Mouse (Mus musculus) megakaryocyte, adult 5-6 weeks (primary cell): ENCODE results near the gene Me3. TPM values are rescaled to one million over a fixed set of nuclear protein-coding genes. Genes with fewer than 3 reads are reported as not detected.

Experiments
- ATAC-seq: 2 replicates; pipeline ENCODE4 v1.8.0; 2016; ENCODE audit warnings: mild to moderate bottlenecking, inconsistent platforms; ENCODE audit not compliant: poor library complexity, severe bottlenecking
- total RNA-seq, 2 experiments: library from RNA; stranded (forward) in 1 of 2; stranded (reverse) in 1 of 2; fragments of 153-499, 151-499 nt in 1 of 2; fragments of 221-1000, 200-1000 nt in 1 of 2; gene quantifications; 2 replicates each; pipeline versions ENCODE4 v1.2.3 to v1.2.4; 2015 to 2017

The Me3 gene
- total RNA-seq, 2 experiments from 2014 or later: not detected

DNA sequence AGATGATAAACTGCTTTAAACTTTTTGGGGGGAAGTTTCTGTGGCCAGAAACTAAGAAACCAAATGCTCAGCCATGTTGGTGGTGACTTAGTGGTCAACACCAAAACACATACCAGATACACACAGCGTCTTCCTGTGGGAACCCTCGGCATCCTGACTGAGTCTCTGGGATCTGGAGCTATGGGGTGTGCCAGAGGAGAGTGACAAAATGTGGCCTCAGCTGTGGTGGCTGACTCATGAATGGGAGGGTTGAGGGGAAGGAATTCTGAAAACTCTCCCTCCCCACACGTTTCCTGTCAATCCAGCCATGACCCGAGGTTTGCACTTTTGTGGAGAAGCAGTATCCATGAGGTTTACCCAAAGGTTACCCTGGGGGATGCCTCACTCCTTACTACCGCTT lies 32.0 kb downstream of the Me3 start:
- no peak for ATAC-seq

DNA sequence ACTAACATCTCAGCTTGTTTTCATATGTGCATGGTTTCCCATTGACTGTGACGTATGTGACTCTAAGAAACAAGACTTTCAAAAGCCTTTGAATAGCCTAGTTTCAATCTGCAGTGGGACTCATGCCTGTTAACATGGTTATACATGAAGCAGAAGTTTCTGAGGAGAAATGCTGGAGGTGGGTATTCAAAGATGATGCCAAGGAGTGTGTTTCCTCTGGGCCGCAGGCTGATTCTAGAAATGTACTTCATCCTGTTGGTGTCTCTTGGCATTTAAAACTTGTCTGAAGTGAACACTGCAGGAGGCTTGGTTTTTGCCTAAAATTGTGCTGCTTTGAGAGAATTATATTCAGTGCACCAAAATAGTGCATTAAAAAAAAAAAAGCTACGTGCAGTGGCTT lies 34.2 kb downstream of the Me3 start:
- no peak for ATAC-seq

DNA sequence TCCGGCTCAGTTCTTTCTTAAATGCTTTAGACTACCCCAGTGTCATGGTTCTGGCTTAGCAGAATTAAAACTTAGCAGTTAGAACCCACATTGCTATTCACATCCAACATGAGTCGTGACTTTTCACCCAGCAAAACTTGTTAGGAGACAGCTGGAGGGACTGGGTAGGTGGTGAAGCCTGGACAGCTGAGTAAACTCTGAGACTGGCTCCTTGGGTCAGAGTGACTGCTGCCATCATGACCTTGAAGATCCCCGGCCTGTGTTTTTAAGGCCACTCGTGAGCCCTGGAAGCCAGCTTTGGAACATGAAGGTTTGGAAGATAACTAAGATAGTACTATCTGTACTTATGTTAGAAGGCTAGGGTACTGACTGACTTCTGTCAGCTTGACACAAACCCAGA lies 35.4 kb downstream of the Me3 start:
- ATAC-seq: no peak

GRCm38 (mm10) chr7:89669461-89669860 lies 37.3 kb downstream of the Me3 start:
- no peak for ATAC-seq

DNA sequence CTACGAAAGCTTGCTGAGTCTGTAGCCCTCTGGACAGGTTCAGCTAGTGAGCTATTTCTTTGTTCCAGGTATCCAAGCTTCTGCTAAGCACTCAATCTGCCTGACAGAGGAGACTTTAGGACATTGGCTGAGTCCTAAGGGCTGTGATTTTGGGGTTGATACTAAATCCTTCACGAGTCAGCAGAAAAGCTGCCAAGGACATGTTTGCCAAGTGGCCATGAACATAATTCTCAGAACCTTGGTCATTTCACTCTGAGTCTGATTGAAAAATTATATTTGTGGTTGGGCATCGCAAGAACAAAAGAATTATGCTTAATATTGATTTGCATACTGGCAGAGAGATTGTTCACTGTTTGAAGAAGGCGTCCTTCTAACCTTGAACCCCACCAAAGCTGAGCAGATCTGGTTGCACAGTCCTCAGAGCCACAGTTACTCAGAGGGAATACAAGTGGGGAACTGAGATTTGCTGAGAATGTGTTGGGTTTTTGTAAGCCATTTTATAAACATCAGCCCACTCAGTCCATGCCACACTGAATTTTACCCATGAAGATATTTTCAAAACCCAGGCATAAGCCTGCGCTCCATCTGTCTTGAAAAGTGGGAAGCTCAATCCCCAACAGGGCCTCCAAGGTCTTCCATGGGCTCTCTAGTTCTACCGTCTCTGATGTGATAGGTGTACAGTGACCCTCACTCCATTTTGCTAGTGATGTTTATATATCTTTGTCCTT lies 39.1 kb downstream of the Me3 start:
- no peak for ATAC-seq

GRCm38 (mm10) chr7:89676176-89676575 lies 44.0 kb downstream of the Me3 start:
- ATAC-seq: no peak

- no peak for ATAC-seq
Observed at GRCm38 (mm10) chr7:89677850-89678249, 45.7 kb downstream of the Me3 start.

DNA sequence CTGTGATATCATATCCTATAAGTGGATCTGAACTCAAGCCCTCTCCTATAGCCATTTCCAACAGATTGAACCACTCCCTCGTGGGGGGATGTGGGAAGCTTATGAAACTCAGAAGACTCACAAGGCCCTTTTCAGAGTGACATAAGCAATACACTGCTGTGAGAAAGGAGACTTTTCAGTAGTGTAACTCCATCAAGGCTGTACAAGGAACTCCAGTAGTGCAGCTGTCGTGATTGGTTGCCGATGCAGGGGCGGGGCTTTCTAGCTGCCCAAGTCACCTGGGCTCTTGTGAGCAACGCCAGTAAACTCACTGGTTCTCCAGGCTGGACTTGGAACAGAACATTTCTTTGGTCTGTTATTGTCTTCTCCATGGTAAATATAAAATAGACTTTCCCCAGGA lies 46.5 kb downstream of the Me3 start:
- ATAC-seq: peak; percentile 35; the same call in 1 of the 2 replicates

DNA sequence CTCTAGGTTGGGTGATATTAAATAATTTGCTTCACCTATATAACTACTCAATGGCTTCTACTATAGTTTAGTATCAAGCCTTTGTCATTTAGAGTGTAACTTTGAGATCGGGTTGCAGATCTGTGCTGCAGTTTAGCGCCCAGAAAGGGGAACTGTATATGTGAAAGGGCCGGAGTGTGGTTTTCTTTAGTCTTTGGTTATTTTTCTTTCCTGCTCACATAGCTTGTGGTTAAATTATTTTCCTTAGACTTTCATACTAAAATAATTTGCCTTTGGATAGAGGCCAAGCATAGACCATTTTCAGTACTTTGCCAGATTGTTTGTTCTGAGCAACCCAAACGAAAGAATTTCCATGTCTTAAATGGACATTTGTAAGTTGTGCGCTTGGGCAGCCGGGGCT lies 46.9 kb downstream of the Me3 start:
- no peak for ATAC-seq

DNA sequence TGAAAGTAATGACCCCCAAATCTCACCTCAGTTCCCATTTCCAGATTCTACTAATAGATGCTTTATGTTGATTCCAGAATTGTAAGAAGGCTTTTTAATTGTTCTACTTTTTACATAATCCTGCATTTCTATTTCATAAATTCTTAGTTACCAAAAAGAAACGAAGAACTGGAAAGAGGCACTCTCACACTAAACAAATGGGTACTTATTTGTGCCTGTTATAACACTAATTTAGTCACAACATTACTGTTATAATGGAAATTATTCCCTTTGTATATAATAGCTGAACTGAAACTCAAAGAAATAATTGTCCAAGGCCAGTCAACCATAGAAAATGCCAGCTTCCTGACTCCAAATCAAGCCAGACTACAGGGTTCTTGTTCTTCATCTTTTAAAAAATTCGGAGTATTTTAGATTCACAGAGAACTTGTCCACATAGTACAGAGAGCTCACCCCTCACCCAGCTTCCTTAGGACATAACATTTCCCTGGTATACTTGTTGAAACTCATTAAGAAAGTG lies 47.5 kb downstream of the Me3 start:
- no peak for ATAC-seq

DNA sequence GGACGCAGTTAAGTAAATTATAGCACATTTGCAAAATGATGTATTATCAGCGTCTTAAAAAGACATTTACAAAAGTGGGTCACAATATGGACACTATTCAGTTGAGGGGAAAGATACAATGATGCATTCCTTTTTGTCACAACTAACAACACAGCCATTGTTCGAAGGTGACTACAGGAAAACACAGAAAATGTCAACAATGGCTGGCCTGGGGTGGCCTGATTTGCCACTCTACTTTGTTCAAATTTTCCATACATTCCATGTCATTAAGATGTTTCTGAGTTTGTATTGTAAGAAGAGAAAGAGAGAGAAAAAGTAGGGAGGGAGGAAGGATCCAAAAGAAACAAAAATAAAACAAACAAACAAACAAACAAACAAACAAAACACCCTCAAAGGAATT lies 48.7 kb downstream of the Me3 start:
- ATAC-seq: no peak

DNA sequence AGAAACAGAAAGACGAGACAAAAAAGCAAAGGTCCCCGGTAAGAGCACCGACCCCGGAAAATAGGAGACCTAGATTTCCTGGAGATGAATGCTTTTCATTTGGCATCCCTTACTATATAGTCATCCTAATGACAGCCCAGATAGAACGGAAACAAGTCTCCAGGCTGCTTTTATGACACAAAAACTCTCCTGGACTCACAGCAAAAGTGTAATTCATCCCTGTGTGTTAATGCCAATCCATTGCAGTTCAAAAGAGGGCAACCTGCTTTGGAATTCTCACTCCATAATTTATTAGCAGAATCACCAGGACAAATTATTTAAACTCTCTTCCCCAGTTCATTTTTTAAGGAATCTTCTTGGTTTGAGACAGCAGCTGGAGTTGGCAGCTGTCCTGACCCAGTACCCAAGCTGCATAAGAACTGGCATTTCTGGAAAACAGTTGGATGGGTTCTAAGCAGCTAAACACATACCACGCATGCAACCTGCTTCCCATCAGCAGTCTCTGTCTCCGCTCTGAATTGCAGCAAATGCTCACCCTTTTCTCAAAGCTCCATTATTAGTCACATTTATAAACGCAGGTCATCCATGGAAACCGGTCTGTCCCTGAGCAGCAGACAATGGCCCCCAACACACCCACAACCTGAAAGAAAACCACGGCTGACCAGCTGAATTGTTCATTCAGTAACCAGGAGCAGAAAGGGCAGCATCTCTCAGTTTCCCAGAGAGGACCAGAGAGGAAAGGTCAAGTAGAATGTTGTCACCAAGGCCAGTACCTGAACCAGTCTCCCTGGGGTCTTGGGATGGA lies 49.7 kb downstream of the Me3 start:
- no peak for ATAC-seq

- 0 out of 2 replicates have a peak, but pooled peaks have one; percentile 33 for ATAC-seq
Observed at GRCm38 (mm10) chr7:89698186-89698585, 66.0 kb downstream of the Me3 start.

DNA sequence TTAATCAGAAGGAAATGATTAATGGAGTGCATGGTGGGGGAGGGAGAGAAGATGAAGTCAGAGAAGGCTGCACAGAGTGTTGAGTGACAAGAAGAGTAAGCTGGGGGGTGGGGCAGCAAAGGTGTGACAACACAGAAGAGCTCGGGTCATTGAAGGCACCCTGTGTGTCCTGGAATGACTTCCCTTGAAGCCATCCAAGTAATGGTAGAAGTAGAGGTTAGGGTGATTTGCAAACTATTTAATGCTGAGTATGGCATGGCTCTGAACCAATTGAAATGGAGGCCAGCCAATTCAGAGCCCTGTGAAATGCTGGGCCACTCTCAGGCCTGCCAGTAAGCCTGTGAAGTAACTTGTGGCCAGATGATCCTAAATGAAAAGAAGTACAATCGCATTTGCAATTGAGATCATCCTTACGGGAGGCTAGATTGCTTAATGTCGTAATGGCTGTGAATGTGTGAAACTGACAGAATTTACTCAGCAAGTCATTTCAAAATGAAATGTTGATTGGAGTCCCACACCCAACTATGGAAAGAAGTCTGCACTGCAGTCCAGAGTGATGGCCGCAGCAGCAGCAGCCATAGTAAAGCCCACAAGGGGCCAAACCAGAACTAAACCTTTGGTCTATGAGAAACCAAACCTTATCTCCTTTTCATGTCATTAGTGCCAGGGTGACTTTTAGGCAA lies 67.6 kb downstream of the Me3 start:
- ATAC-seq: no peak

GRCm38 (mm10) chr7:89700511-89700910 lies 68.3 kb downstream of the Me3 start:
- ATAC-seq: no peak

GRCm38 (mm10) chr7:89710776-89711175 lies 78.6 kb downstream of the Me3 start:
- ATAC-seq: no peak

- no peak for ATAC-seq
Observed at GRCm38 (mm10) chr7:89713059-89713458, 80.9 kb downstream of the Me3 start.

DNA sequence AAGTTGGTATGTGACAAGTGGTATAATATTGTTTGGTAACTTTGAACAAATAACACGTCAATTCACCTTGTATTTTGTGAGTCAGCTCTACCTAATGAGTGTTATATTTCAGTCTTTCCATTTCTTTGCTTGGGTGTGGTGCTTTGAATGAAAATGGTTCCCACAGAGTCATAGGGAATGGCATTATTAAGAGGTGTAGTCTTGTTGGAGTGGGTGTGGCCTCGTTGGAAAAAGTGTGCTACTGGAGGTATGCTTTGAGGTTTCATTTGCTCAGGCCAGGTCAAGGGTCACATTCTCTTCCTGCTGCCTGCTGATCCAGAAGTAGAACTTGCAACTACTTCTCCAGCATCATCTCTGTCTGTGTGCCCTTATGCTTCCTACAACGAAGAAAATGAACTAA lies 84.0 kb downstream of the Me3 start:
- ATAC-seq: no peak

- ATAC-seq: no peak
Observed at GRCm38 (mm10) chr7:89717521-89717920, 85.3 kb downstream of the Me3 start.

GRCm38 (mm10) chr7:89718264-89718663 lies 86.1 kb downstream of the Me3 start:
- no peak for ATAC-seq

- no peak for ATAC-seq
Observed at GRCm38 (mm10) chr7:89720256-89720655, 88.1 kb downstream of the Me3 start.
